Mouse (Mus musculus) layer of hippocampus, adult 9-10 months (tissue): ENCODE measurements around the gene Fez2.

ENCODE experiments used
- DNase-seq: peaks from one replicate; pipeline ENCODE4 v3.0.0; 2022; ENCODE audit warnings: low spot score

The Fez2 gene

DNA sequence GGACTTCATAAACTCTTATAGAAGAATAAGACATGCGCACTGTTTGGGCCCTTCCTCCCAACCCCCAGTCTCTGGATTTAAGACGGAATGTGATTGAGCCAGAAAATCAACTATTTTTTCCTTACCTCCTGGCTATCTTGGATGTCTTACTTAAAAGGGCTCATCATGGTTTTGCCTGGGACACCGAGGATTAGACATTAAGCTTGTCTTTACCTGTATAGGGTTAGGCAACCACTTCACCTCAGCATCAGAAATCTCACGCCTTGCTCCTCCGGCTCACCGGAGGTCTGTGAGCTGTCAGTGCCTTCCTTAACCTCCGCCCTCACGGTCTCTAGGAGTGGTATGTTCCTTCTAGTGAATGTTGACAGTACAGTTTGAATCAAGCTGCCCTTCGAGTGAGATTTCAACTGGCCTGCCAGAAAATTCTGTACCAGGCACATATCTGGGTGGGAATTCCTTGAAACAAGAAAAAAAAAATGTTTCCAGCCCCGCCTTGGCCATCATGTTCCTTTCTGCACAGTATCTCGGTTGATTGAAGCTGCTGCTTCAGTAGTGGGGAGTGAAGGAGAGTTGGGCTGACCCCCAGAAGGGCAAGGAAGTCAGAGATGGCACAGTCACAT is 96.6 kb downstream of the Fez2 start:
- DNase-seq, result no peak
